Mouse (Mus musculus): ENCODE data around the gene Eml2. TPM values are rescaled to one million over a fixed set of nuclear protein-coding genes. Genes with fewer than 3 reads are reported as not detected.

Eml2 gene
- polyA plus RNA-seq, 1 experiment from 2014 or later, result 8.2 TPM

- ATAC-seq (ENCODE audit: low FRiP score, low read depth), result no peak
- Histone ChIP-seq H3K9ac (no peak overlapping the region), H3K4me3 (no peak overlapping the region), H3K9me3 (no peaks in the 10 kb centered on the region), H3K36me3 (peaks cover 24% of the 10 kb centered on the region), H3K27me3 (no peaks in the 10 kb centered on the region), H3K27ac (replicated peaks) (no peak overlapping the region), H3K4me2 (no peak overlapping the region), H3K4me1 (replicated peaks) (no peaks in the 10 kb centered on the region)
- 84% methylated on average over 17 of the region's 17 CpGs for WGBS
Observed at GRCm38 (mm10) chr7:19255395-19255794, 79.2 kb downstream of the Eml2 start.

MicroRNAs within 50 kb of the gene (microRNA counts, 519-probe panel; counts per million panel counts)
- 1,162 counts per million, percentile 4 among the panel's probes with 10 or more counts for microRNA mmu-miR-330

Small RNA genes within 50 kb of the gene (microRNA-seq; reads per million reads assigned to microRNA genes)
- gene Mir330, result 573 reads per million, percentile 72 among the genes with 10 or more reads in this experiment

Other genes with a start within 250 kb of the Eml2 start
- gene Nanos2, start 189.0 kb upstream of the Eml2 start, polyA plus RNA-seq (2015; fragmentation: Nextera tagmentation; extraction: Ambion mirVana), result 0.53 and 0.83 TPM in 2 replicates
- 6.9 and 7.2 TPM in 2 replicates for gene Mypop, start 185.2 kb upstream of the Eml2 start, polyA plus RNA-seq (2015; fragmentation: Nextera tagmentation; extraction: Ambion mirVana)
- gene Irf2bp1, start 172.4 kb upstream of the Eml2 start, polyA plus RNA-seq (2015; fragmentation: Nextera tagmentation; extraction: Ambion mirVana), result 31.6 and 35.2 TPM in 2 replicates
- 0.08 TPM in 1 of 2 replicates, not detected in the other for gene Foxa3, start 152.9 kb upstream of the Eml2 start, polyA plus RNA-seq (2015; fragmentation: Nextera tagmentation; extraction: Ambion mirVana)
- gene Sympk, start 152.0 kb upstream of the Eml2 start, polyA plus RNA-seq (2015; fragmentation: Nextera tagmentation; extraction: Ambion mirVana), result 27.5 and 30.1 TPM in 2 replicates
- 0.16 and 0.31 TPM in 2 replicates for gene Rsph6a, start 121.7 kb upstream of the Eml2 start, polyA plus RNA-seq (2015; fragmentation: Nextera tagmentation; extraction: Ambion mirVana)
- gene Dmwd, start 100.2 kb upstream of the Eml2 start, polyA plus RNA-seq (2015; fragmentation: Nextera tagmentation; extraction: Ambion mirVana), result 36.2 and 42.5 TPM in 2 replicates
- 10.5 and 10.9 TPM in 2 replicates for gene Dmpk, start 92.6 kb upstream of the Eml2 start, polyA plus RNA-seq (2015; fragmentation: Nextera tagmentation; extraction: Ambion mirVana)
- 2.5 and 2.6 TPM in 2 replicates for gene Six5, start 81.8 kb upstream of the Eml2 start, polyA plus RNA-seq (2015; fragmentation: Nextera tagmentation; extraction: Ambion mirVana)
- 6.9 and 8.1 TPM in 2 replicates for gene Gm4969, start 58.1 kb upstream of the Eml2 start, polyA plus RNA-seq (2015; fragmentation: Nextera tagmentation; extraction: Ambion mirVana)
- gene Fbxo46, start 56.6 kb upstream of the Eml2 start, polyA plus RNA-seq (2015; fragmentation: Nextera tagmentation; extraction: Ambion mirVana), result 16.2 and 16.6 TPM in 2 replicates
- gene Qpctl, start 27.1 kb upstream of the Eml2 start, polyA plus RNA-seq (2015; fragmentation: Nextera tagmentation; extraction: Ambion mirVana), result 21.7 and 24.2 TPM in 2 replicates
- gene Snrpd2, start 26.7 kb upstream of the Eml2 start, polyA plus RNA-seq (2015; fragmentation: Nextera tagmentation; extraction: Ambion mirVana), result 116 and 118 TPM in 2 replicates
- 2.1 TPM in 2 replicates for gene Gipr, start 10.3 kb upstream of the Eml2 start, polyA plus RNA-seq (2015; fragmentation: Nextera tagmentation; extraction: Ambion mirVana)
- gene Gpr4, start 36.1 kb downstream of the Eml2 start, polyA plus RNA-seq (2015; fragmentation: Nextera tagmentation; extraction: Ambion mirVana), result 2.7 and 3.8 TPM in 2 replicates
- gene Opa3, start 51.9 kb downstream of the Eml2 start, polyA plus RNA-seq (2015; fragmentation: Nextera tagmentation; extraction: Ambion mirVana), result 38.5 and 41.8 TPM in 2 replicates
- 41.5 and 42.1 TPM in 2 replicates for gene Vasp, start 95.4 kb downstream of the Eml2 start, polyA plus RNA-seq (2015; fragmentation: Nextera tagmentation; extraction: Ambion mirVana)
- gene Ppm1n, start 103.6 kb downstream of the Eml2 start, polyA plus RNA-seq (2015; fragmentation: Nextera tagmentation; extraction: Ambion mirVana), result 0.96 and 1.2 TPM in 2 replicates
- 112 and 130 TPM in 2 replicates for gene Rtn2, start 106.2 kb downstream of the Eml2 start, polyA plus RNA-seq (2015; fragmentation: Nextera tagmentation; extraction: Ambion mirVana)
- gene Fosb, start 133.6 kb downstream of the Eml2 start, polyA plus RNA-seq (2015; fragmentation: Nextera tagmentation; extraction: Ambion mirVana), result 0.08 and 0.14 TPM in 2 replicates
- 84.8 and 88.9 TPM in 2 replicates for gene Ercc1, start 168.4 kb downstream of the Eml2 start, polyA plus RNA-seq (2015; fragmentation: Nextera tagmentation; extraction: Ambion mirVana)
- 21.2 and 22.5 TPM in 2 replicates for gene Cd3eap, start 183.1 kb downstream of the Eml2 start, polyA plus RNA-seq (2015; fragmentation: Nextera tagmentation; extraction: Ambion mirVana)
- gene Ppp1r13l, start 183.3 kb downstream of the Eml2 start, polyA plus RNA-seq (2015; fragmentation: Nextera tagmentation; extraction: Ambion mirVana), result 2.6 and 3.0 TPM in 2 replicates
- gene Ercc2, start 205.6 kb downstream of the Eml2 start, polyA plus RNA-seq (2015; fragmentation: Nextera tagmentation; extraction: Ambion mirVana), result 23.8 and 24.4 TPM in 2 replicates
- 1.2 and 2.1 TPM in 2 replicates for gene Klc3, start 227.7 kb downstream of the Eml2 start, polyA plus RNA-seq (2015; fragmentation: Nextera tagmentation; extraction: Ambion mirVana)
- gene Ckm, start 228.4 kb downstream of the Eml2 start, polyA plus RNA-seq (2015; fragmentation: Nextera tagmentation; extraction: Ambion mirVana), result 0.23 and 1.4 TPM in 2 replicates